Mouse (Mus musculus) kidney, adult 2 months (tissue): ENCODE measurements at regions not wholly inside any gene's neighbourhood (a gene's known extent, or its start where the extent isn't known, plus 50 kb on each side); places are given as distances from the start of the nearest gene placed in this dataset.

ENCODE experiments used
- CTCF ChIP-seq: fragments of 200-500 bp; conservative IDR thresholded peaks from 2 replicates; pipeline ENCODE4 v1.5.1; 2011; ENCODE audit warnings: low read depth, mild to moderate bottlenecking, control low read depth, low read length, moderate library complexity, mixed read lengths; ENCODE audit not compliant: insufficient read depth, insufficient read length
- POLR2A ChIP-seq: fragments of 200-500 bp; IDR thresholded peaks from one replicate; pipeline ENCODE4 v1.6.1; 2011; ENCODE audit warnings: low read depth, low read length, control low read depth

GRCm38 (mm10) chr10:60900992-60901391 lies 69.6 kb upstream of the Unc5b start:
- no peak for TF ChIP-seq CTCF
- TF ChIP-seq POLR2A: no peak
